Mouse (Mus musculus) CD4-positive, CD25-positive, alpha-beta regulatory T cell, adult 4 months (primary cell): ENCODE measurements around the gene Defa23. TPM values are rescaled to one million over a fixed set of nuclear protein-coding genes. Genes with fewer than 3 reads are reported as not detected.
"Not testable (repeated sequence)": the region's sequence is repeated elsewhere in the genome, so short reads cannot be mapped to it uniquely, and the experiment has no call there.

Experiments used
- ATAC-seq: one replicate; pipeline ENCODE4 v1.8.0; 2017
- polyA plus RNA-seq, 2 experiments: library from polyadenylated mRNA; unstranded; fragments of 100-300 nt; shearing (Covaris generic); gene quantifications; one replicate each; pipeline ENCODE4 v1.2.1; 2017

Defa23 gene
- not detected for polyA plus RNA-seq

GRCm38 (mm10) chr8:21054747-21055146 lies at the start of gene Defa23:
TSS of gene Defa23 (plus strand) at chr8:21055047.
- not testable (repeated sequence) for ATAC-seq

- ATAC-seq, result no peak
Measured at GRCm38 (mm10) chr8:21006801-21007200, 48.0 kb upstream of the Defa23 start.

- not testable (repeated sequence) for ATAC-seq
Measured at GRCm38 (mm10) chr8:21008578-21008977, 46.3 kb upstream of the Defa23 start.

- ATAC-seq, result not testable (repeated sequence)
Measured at GRCm38 (mm10) chr8:21010548-21010947, 44.3 kb upstream of the Defa23 start.

GRCm38 (mm10) chr8:21025245-21025644 lies 29.6 kb upstream of the Defa23 start, which contains the start of gene Defa21:
TSS of gene Defa21 (plus strand) at chr8:21025545.
- not testable (repeated sequence) for ATAC-seq

GRCm38 (mm10) chr8:21064738-21065137 lies 9.9 kb downstream of the Defa23 start, which contains the start of gene Defa35:
TSS of gene Defa35 (plus strand) at chr8:21065038.
- not testable (repeated sequence) for ATAC-seq

- not testable (repeated sequence) for ATAC-seq
Measured at GRCm38 (mm10) chr8:21084142-21084541, 29.3 kb downstream of the Defa23 start, which contains the start of gene Defa25. TSS of gene Defa25 (plus strand) at chr8:21084442.

GRCm38 (mm10) chr8:21093106-21093505 lies 38.3 kb downstream of the Defa23 start:
- no peak for ATAC-seq

- ATAC-seq, result not testable (repeated sequence)
Measured at GRCm38 (mm10) chr8:21095950-21096349, 41.1 kb downstream of the Defa23 start, which contains the start of gene Gm14851. TSS of gene Gm14851 (minus strand) at chr8:21096050.

Other genes starting within 250 kb of the Defa23 start
- not detected for gene Defb33, start 162.4 kb upstream of the Defa23 start, polyA plus RNA-seq
- not detected for gene Gm15056, start 152.4 kb upstream of the Defa23 start, polyA plus RNA-seq
- not detected for gene Gm6040, start 133.0 kb upstream of the Defa23 start, polyA plus RNA-seq
- not detected for gene AY761185, start 110.3 kb upstream of the Defa23 start, polyA plus RNA-seq
- gene Defa21, start 29.5 kb upstream of the Defa23 start, polyA plus RNA-seq, result not detected
- gene Defa35, start 10.0 kb downstream of the Defa23 start, polyA plus RNA-seq, result not detected
- not detected for gene Defa25, start 29.4 kb downstream of the Defa23 start, polyA plus RNA-seq
- gene Gm14851, start 41.0 kb downstream of the Defa23 start, polyA plus RNA-seq, result not detected
- not detected for gene Defa30, start 79.6 kb downstream of the Defa23 start, polyA plus RNA-seq
- gene Defa22, start 107.2 kb downstream of the Defa23 start, polyA plus RNA-seq, result not detected
- gene Defa31, start 136.6 kb downstream of the Defa23 start, polyA plus RNA-seq, result not detected
- gene Gm15293, start 146.5 kb downstream of the Defa23 start, polyA plus RNA-seq, result not detected
- gene Gm15292, start 194.7 kb downstream of the Defa23 start, polyA plus RNA-seq, result not detected